Mouse (Mus musculus): Measurements from ENCODE around the gene Scmh1.

The Scmh1 gene

DNA sequence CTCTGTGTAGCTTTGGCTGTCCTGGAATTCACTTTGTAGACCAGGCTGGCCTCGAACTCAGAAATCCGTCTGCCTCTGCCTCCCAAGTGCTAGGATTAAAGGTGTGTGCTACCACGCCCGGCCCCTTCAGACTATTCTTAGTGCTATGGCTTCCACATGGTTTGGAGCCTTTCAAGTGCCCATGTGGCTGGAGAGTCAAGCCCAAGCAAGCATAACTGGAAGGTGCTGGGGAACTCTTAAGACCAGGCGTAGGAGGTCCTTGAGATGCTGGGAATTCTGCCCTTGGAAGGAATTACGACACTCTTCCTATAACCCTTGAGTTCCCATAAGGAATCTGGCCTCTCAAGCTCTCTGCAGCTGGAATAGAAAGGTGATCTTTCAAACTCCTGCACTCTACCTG lies 151.5 kb downstream of the Scmh1 start:
- DNase-seq = no peak

DNA sequence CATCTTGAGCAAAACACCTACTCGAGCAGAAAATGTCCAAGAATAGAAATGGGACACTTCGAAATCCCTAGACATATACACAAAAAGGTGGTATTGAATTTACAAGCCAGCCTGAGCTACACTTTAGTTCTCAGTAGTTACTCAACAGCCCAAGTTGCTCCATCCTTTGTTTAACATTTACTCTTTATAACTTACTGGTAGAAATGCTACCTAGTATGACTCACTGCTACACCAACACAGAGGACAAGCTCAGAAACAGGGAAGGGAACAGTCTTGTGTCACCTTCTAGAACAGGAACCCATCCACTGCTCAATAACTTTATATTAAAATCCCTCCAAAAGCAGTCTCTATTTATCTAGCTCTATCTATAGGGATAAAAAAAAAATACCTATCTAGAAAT lies 160.6 kb downstream of the Scmh1 start:
- DNase-seq = no peak

DNA sequence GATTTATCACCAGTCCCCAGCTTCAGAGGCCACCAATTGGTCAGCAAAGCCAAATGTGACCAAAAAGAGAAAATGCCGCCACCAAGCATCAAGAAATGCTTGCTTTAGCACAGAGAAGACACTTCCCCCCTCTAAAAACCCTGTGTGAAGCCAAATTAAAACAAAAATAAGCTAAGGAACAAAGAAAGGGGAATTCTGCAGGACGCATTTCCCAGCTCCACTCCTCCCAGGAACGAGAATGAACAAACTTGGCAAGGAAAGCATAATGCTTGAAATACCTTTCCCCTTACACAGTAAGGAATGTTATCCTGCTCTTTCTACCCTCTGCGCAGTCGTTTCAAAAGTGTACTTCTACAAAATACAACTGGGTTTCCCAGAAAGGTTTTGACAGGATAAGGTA lies 162.9 kb downstream of the Scmh1 start:
- DNase-seq = peak in 1 of 2 experiments; percentile 39

DNA sequence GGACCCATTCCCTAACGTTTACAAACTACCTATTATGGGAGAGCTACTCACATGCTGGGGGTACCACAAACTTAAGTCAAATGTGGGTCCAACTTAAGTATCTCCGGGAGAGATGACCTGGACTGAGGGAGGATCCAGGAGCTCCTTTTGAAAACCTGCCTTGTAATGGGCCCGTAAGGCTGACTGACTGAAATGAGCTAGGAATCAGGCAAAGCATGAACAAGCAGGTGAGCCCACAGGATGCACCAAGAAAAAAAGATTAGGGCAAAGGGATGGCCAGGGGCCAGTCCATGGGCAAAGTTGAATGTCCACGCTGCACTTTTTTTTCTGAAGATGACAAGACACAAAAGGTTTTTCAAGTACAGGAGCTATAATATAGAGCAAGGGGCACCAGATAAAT lies 163.9 kb downstream of the Scmh1 start:
- DNase-seq = peak; percentile 45 to 60

DNA sequence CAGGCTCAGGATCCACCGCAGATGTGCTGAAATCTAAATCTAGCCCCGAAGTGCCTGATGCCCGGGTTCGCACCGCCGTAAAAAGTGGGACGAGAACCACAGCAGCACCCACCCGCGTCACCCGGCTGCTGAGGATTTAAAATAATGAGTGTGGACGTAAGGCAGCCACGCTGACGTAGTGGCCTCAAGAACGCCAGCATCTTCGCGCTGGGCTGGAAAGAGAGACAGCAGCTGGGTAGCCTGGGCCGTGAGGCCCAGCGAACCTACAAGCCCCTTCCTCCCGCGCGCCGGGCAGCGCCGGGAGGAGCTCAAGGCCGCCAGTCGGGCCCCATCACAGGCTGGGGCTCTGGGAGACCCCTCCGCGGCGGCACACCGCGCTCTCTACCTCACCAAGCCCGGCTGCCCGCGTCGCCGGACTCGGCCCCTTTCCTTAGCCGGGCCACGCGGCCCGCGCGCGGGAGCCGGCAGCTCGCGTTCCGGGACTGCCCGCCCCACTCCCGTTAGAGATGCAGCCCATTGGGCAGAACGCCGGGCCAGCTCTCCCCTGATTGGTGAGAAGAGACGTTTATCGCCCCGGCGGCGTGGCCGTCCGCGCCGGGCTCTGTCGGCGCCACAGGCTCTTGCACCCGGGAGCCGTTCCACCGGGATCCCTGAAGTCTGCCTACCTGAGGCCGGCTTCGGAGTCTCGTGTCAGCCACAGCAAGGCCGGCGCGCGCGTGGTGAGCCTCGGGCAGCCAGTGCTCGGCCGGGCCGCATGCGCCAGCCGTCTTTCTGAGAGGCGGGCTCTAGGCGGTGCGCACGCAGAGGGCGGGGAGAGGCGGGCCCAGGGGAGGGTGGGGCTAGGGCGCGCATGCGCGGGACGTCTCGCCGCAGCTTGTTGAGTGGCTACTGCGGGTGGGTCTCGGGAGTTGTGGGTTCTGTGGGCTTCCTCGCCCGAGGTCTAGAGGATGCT lies 164.7 kb downstream of the Scmh1 start, which contains the start of gene Ctps:
Ctps (minus strand) TSS at position 791 of the 952 bp plus-strand sequence.
- peak; percentile 93 to 94 for DNase-seq

DNA sequence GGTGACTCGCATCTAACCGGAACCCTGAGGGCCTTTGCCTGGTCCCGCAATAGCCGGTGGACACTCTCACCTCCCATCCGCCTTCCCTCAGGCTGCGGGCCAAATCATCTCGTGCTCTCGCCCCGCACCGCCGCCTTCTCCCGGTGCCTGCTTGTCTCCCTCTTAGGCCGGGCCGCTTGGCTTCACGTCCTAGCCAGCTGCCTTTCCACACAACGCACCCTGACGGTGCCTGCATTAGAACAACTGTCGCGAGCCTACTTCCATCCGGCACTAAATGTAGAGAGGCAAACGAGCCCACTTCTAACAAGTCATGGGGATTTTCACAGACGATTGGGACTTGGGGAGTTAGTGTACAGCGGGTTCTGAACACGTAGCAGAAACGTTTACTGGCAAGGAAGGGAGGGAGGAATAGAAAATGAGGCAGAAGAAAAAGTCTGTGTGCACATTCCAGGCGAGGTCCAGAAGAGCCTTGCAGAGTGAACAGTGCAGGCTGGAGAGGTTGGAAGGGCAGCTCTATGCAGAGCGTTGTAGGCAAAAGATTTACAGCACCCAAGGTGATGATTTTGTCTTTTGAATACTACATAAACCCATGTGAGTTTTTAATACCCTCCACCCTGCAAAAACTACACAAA lies 165.5 kb downstream of the Scmh1 start:
- no peak for DNase-seq

DNA sequence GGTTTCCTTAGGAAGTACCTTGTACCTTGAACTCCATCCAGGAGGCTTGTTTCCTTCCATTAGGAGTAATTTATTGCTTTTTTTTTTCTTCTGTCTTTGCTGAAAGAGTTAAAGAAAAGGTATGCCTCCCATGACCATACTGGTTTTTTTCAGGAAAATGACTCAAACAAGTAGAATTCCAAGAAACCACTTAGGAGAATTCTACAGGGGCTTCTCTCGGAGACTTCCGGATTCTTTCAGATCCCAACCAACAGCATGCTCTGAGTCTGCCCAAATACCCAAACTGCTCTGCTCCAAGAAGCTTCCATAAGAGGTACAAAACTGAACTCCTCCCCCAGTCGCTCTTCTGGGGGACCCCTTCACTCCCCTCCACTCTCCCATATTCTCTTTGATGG lies 166.0 kb downstream of the Scmh1 start:
- no peak for DNase-seq

DNA sequence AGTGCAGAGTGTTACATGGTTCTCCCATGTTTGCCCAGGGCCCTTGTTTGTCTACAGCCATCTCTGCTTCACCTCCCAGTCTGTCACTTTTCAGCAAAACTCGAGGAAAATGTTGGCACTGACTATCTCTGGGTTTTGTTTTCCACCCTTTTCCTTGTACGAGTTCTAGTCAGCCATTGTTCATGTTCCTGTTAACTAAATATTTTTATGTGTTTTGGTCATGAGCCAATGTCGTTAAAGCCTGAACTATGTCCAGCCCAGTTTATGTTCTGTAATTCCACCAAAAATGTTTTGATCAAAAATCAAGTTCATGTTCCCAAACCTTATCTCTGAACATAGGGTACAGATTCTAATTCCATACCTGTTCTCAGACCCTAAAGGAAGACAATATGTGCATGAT lies 166.6 kb downstream of the Scmh1 start:
- DNase-seq = no peak

Measured in kidney, postnatal 36 days (tissue).